Mouse (Mus musculus) embryonic facial prominence, embryonic 11.5 days (tissue): ENCODE measurements around the gene Herpud2. TPM values are rescaled to one million over a fixed set of nuclear protein-coding genes. Genes with fewer than 3 reads are reported as not detected.

Source experiments
- polyA plus RNA-seq: library from polyadenylated mRNA; unstranded; fragments of >200 nt; fragmentation: Nextera tagmentation; extraction: Ambion mirVana; gene quantifications from 2 replicates; pipeline ENCODE4 v1.2.1, GENCODE M21; 2014

The Herpud2 gene
- polyA plus RNA-seq, 1 experiment from 2014 or later = 27.5 TPM

Other genes with a start within 250 kb of the Herpud2 start
- not detected in 2 replicates for gene Gm10181, start 62.4 kb downstream of the Herpud2 start, polyA plus RNA-seq
- 339 and 390 TPM in 2 replicates for gene Sept7, start 100.6 kb upstream of the Herpud2 start, polyA plus RNA-seq